Mouse (Mus musculus) lung, postnatal 10 days (tissue): ENCODE measurements at regions not wholly inside any gene's neighbourhood (a gene's known extent, or its start where the extent isn't known, plus 50 kb on each side); places are given as distances from the start of the nearest gene placed in this dataset.

Source experiments
- DNase-seq: peaks from one replicate; pipeline ENCODE4 v3.0.0; 2021

DNA sequence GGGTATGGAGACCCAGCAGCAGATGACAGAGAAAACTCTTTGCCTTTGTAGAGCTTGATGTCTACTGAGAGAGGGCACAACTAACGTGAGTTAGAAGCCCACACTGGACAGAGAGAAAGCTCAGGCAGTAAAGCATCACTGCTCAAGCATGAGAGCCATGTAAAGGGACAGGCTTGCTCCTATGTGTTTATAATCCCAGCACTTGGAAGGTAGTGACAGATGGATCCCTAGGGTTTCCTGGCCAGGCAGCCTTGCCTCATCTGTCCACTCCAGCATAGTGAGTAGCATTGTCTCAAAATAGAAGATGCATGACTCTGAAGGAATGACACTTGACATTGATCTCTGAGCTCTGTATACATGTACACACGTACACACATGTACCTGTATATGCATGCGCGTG, 55.9 kb upstream of the Cnksr3 start:
- DNase-seq, result no peak

DNA sequence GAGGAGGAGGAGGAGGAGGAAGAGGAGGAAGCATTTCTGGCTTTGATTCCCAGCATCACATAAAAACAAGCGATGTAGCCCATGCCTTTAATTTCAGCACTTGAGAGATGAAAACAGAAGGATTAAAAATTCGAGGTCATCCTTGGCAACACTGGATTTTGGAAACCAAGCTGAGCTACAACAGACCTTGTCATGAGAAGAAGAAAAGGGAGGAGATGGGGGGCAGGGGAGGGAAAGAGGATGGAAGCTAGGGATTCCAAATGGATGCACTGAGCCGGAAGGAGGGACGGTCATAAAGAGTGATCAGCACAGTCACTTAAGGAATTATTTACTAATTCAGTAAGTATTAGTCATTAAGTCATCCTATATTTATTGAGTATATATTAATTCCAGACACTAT, 55.1 kb upstream of the Cnksr3 start:
- no peak for DNase-seq

DNA sequence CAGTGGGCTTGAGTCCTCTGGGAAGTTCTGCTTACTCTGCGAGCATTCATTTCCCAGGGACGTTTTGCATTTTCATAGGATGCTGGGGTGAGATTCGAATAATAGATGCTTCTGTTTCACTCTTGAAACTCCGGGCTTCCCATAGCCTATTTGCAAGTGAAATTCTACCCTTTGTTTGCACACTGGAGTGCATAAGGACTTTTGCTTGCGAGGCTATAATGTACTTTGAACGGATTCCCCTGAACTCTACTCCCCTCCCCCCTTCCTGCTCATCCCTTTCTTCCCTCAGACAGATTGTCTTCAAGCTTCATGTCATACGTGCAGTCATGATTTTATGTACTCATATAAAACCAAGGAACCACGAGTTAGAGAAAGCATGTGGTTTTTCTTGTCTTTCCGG, 53.4 kb upstream of the Cnksr3 start:
- DNase-seq, result no peak

DNA sequence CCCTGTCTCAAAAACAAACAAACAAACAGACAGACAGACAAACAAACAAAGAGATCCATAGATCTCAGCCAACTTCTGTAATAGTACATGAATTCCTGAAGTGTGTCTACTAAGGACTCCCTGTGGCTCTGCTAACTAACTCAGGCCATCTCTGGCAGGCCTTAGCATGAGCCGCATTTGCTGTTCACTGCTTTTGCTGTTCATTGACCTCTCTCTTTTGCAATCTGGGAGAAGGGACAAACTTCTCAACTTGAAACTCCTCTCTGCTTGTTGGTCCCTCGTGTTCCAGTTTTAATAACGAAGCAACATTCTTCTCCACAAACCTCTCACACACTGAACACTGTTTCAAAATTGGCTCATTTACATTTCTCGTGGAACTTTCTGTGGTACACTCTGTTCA, 52.7 kb upstream of the Cnksr3 start:
- no peak for DNase-seq
